Mouse (Mus musculus): ENCODE measurements around the gene Usp5. TPM values are rescaled to one million over a fixed set of nuclear protein-coding genes. Genes with fewer than 3 reads are reported as not detected.
"Not testable (repeated sequence)": the region's sequence is repeated elsewhere in the genome, so short reads cannot be mapped to it uniquely, and the experiment has no call there.

Gene Usp5
- polyA plus RNA-seq, 1 experiment = 159 TPM

DNA sequence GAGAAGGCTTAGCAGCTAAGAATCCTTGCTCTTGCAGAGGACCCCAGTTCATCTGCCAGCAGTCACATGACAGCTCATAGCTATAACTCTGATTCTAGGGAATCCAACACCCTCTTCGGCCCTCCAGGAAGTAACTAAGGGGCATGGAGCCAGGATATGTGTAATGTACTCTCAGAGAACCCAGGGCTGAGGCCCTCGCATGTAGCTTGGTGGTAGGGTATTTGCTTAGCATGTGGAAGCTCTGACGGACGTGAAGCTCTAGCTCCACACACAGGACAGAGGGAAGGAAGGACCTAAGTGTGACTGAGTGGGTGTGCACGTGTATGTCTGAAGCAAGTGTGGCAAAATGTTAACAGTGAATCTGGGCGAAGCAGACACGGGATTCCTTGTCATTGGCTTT, 7.1 kb upstream of the Usp5 start:
- H3K27me3 ChIP-seq (ENCODE audit: control insufficient read depth, insufficient read depth, low read length) = no peaks in the 10 kb centered on the region
- H3K27ac ChIP-seq (ENCODE audit: insufficient read depth, low read length) = no peak overlapping the region
- 76% methylated on average over 7 of the region's 7 CpGs for WGBS
- peaks cover 6% of the 10 kb centered on the region for H3K4me1 ChIP-seq (ENCODE audit: control insufficient read depth, insufficient read depth, low read length)
- TF ChIP-seq POLR2A (IDR thresholded peaks at IDR 0.05; ENCODE audit: borderline replicate concordance, insufficient read depth, low read length) = no peak
- no peak for TF ChIP-seq CTCF (IDR thresholded peaks at IDR 0.05; ENCODE audit: borderline replicate concordance, insufficient read depth, low read depth, low read length)
- DNase-seq = no peak
- H3K4me3 ChIP-seq (replicated peaks; ENCODE audit: insufficient read depth, low read depth, low read length) = no peak overlapping the region

DNA sequence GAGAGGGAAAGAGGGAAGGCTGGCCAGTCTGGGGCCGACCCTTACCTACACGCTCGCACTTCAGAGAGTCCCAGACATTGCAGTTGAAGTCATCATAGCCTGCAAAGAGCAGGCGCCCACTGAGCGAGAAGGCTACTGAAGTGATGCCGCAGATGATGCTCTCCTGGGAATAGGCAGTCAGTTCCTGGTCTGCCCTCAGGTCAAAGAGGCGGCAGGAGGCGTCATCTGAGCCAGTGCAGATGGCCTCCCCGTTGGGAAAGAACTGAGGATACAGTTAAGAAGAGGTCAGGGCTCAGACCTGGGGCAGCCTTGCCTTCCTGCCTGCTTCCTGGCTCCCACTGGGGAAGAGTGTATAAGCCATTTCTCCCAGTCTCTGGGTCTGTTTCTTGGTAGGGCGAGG, 6.2 kb upstream of the Usp5 start:
- WGBS = 63% methylated on average over 10 of the region's 10 CpGs
- Histone ChIP-seq H3K4me1 (ENCODE audit: control insufficient read depth, insufficient read depth, low read length) (peaks cover 6% of the 10 kb centered on the region), H3K27ac (ENCODE audit: insufficient read depth, low read length) (no peak overlapping the region), H3K4me3 (replicated peaks; ENCODE audit: insufficient read depth, low read depth, low read length) (no peak overlapping the region), H3K27me3 (ENCODE audit: control insufficient read depth, insufficient read depth, low read length) (no peaks in the 10 kb centered on the region)
- no peak for TF ChIP-seq POLR2A (IDR thresholded peaks at IDR 0.05; ENCODE audit: borderline replicate concordance, insufficient read depth, low read length)
- TF ChIP-seq CTCF (IDR thresholded peaks at IDR 0.05; ENCODE audit: borderline replicate concordance, insufficient read depth, low read depth, low read length) = no peak
- DNase-seq = no peak

DNA sequence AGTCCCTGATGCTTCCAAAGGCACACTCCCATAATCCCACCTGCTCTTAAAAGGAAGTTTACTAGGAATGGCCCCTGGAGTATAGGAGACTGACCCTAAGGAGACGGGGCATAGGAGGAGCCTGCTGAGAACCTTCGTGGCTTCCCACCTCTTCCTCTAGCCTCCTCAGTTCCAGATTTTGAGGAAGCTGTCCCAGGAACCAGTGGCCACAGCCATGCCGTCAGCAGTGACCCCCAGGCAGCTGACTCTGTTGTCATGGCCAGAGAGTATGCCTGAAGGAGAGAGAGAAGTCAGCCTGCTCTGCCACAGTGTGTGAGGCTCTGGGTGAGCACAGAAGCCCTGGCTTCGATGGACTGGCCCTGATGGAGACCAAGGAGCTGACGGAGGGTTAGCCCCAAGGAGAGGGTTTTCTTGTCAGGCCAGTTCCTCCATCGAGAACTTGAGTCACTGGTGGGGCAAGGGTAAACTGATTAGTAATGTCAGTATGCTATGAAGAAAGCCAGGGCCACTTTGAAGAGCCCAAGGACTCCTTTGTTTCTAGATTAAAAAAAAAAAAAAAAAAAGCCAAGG, 5.3 kb upstream of the Usp5 start:
- Histone ChIP-seq H3K4me1 (ENCODE audit: control insufficient read depth, insufficient read depth, low read length) (no peaks in the 10 kb centered on the region), H3K27me3 (ENCODE audit: control insufficient read depth, insufficient read depth, low read length) (no peaks in the 10 kb centered on the region), H3K4me3 (replicated peaks; ENCODE audit: insufficient read depth, low read depth, low read length) (no peak overlapping the region), H3K27ac (ENCODE audit: insufficient read depth, low read length) (no peak overlapping the region)
- TF ChIP-seq POLR2A (IDR thresholded peaks at IDR 0.05; ENCODE audit: borderline replicate concordance, insufficient read depth, low read length) (no peak), CTCF (IDR thresholded peaks at IDR 0.05; ENCODE audit: borderline replicate concordance, insufficient read depth, low read depth, low read length) (no peak)
- 81% methylated on average over 6 of the region's 6 CpGs for WGBS
- DNase-seq = no peak

DNA sequence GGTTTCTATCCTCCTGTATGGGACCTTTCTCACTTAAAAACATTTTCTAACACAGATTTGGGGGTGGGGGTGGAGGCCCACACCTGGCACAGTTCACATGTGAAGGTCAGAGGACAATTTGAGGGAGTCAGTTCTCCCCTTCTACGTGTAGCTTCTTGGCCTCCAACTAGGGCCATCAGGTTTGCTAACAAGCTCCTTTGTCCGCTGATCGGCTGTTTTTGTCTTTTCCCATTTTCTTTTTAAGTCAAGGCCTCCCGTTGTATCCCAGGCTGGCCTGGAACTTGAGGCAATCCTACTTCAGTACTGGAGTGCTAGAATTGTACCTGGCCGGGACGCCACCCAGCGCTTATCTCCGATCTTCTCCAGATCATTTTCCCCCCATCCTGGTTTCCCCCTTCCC, 2.4 kb upstream of the Usp5 start:
- no peak overlapping the region for H3K27ac ChIP-seq (ENCODE audit: insufficient read depth, low read length)
- no peak overlapping the region for H3K4me3 ChIP-seq (replicated peaks; ENCODE audit: insufficient read depth, low read depth, low read length)
- H3K4me1 ChIP-seq (ENCODE audit: control insufficient read depth, insufficient read depth, low read length) = no peaks in the 10 kb centered on the region
- TF ChIP-seq CTCF (IDR thresholded peaks at IDR 0.05; ENCODE audit: borderline replicate concordance, insufficient read depth, low read depth, low read length) (no peak), POLR2A (IDR thresholded peaks at IDR 0.05; ENCODE audit: borderline replicate concordance, insufficient read depth, low read length) (no peak)
- no peaks in the 10 kb centered on the region for H3K27me3 ChIP-seq (ENCODE audit: control insufficient read depth, insufficient read depth, low read length)
- DNase-seq = no peak
- WGBS = 90% methylated on average over 8 of the region's 8 CpGs

DNA sequence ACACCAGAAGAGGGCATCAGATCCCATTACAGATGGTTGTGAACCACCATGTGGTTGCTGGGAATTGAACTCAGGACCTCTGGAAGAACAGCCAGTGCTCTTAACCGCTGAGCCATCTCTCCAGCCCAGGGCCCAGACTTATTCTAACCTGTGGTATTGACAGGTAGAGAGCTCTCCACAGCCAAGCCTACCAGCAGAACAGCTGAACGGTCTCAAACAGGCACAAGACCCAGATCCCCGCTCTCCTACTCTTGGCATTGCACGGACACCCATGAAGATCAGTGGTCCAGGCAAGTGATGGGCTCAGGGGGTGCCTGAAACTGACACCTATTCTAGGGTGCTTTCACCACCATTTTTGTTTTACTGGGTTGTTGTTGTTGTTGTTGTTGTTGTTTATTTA, 1.9 kb upstream of the Usp5 start:
- WGBS = 88% methylated on average over 4 of the region's 4 CpGs
- not testable (repeated sequence) for H3K4me3 ChIP-seq (replicated peaks; ENCODE audit: insufficient read depth, low read depth, low read length); H3K4me1 ChIP-seq (ENCODE audit: control insufficient read depth, insufficient read depth, low read length); H3K27ac ChIP-seq (ENCODE audit: insufficient read depth, low read length); DNase-seq; H3K27me3 ChIP-seq (ENCODE audit: control insufficient read depth, insufficient read depth, low read length)

DNA sequence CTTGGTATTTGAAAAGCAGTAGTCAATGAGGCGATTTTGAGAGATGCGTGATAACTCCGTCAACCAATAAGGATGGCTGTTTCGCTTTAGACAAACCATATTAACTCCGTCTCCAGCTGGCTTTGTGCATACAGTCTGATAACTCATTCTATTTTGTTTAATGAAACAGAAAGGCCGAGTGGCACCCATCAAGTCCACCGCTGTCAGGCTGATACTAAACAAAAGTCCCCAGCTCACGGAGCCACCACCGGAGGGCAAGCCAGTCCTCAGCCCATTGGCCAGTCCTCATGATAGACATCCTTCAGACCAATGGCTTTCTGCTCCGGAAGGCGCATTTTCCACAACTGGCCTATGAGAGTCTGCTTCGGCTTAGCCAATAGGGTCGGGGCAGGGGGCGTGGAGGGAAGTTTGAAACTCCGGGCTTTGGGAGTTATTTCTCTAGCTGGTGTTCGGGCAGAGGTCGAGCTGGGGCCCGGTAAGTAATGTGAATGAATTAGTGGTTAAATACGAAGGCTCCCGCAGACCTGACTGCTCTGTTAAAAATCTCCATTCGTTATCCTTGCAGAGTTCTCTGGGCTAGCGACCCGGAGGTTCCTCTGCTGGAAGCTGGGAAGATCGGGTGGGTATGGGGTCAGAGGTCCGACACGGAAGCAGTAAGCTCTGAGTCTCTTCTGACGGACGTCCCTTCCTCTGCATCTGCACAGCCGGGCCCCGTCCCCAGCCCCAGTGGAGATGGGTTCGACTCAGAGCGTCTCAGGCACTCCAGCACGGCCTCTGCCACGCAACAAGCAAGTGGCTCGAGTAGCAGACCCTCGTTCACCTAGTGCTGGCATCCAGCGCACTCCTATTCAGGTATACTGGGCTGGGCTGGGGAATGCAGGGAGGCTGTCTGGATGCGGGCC, 766 bp upstream of the Usp5 start:
- TF ChIP-seq POLR2A (IDR thresholded peaks at IDR 0.05; ENCODE audit: borderline replicate concordance, insufficient read depth, low read length) (0 out of 2 replicates have a peak, but pooled peaks have one; percentile 29), CTCF (IDR thresholded peaks at IDR 0.05; ENCODE audit: borderline replicate concordance, insufficient read depth, low read depth, low read length) (no peak)
- Histone ChIP-seq H3K27ac (ENCODE audit: insufficient read depth, low read length) (peak overlapping the region; percentile 6; the same call in 1 of the 2 replicates), H3K4me3 (replicated peaks; ENCODE audit: insufficient read depth, low read depth, low read length) (peak overlapping the region; percentile 58), H3K4me1 (ENCODE audit: control insufficient read depth, insufficient read depth, low read length) (no peaks in the 10 kb centered on the region), H3K27me3 (ENCODE audit: control insufficient read depth, insufficient read depth, low read length) (no peaks in the 10 kb centered on the region)
- WGBS = under 1% methylated on average over 38 of the region's 38 CpGs
- peak; percentile 92 to 97 for DNase-seq

DNA sequence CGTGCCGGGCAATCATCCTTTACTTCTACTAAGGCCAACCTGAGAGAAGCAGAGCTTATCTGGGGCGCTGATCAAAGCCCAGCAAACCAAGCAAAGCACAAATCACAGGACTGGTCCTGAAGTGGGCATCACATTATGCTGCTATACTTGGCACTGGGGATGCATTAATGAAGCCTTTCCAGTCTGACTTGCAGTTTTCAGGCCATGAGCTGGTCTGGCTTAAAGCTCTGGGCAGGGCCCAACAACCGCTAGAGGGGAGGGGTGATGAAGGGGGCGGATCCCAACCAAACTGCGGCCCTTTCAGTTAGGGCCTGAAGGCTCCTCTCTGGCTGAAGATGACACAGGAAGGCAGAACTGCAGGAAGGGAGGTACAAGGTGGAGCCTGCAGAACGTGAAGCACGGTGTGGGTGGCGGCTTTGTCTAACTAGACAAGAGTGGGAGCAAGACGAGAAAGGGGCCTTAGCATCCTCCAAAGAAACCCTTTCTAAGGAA, 1.1 kb downstream of the Usp5 start:
- peak; percentile 49 to 51 for DNase-seq
- H3K27ac ChIP-seq (ENCODE audit: insufficient read depth, low read length) = no peak overlapping the region; the same call in 1 of the 2 replicates
- 15% methylated on average over 10 of the region's 10 CpGs for WGBS
- no peaks in the 10 kb centered on the region for H3K27me3 ChIP-seq (ENCODE audit: control insufficient read depth, insufficient read depth, low read length)
- no peaks in the 10 kb centered on the region for H3K4me1 ChIP-seq (ENCODE audit: control insufficient read depth, insufficient read depth, low read length)
- peak overlapping the region; percentile 66 for H3K4me3 ChIP-seq (replicated peaks; ENCODE audit: insufficient read depth, low read depth, low read length)
- TF ChIP-seq POLR2A (IDR thresholded peaks at IDR 0.05; ENCODE audit: borderline replicate concordance, insufficient read depth, low read length) (no peak), CTCF (IDR thresholded peaks at IDR 0.05; ENCODE audit: borderline replicate concordance, insufficient read depth, low read depth, low read length) (no peak)

DNA sequence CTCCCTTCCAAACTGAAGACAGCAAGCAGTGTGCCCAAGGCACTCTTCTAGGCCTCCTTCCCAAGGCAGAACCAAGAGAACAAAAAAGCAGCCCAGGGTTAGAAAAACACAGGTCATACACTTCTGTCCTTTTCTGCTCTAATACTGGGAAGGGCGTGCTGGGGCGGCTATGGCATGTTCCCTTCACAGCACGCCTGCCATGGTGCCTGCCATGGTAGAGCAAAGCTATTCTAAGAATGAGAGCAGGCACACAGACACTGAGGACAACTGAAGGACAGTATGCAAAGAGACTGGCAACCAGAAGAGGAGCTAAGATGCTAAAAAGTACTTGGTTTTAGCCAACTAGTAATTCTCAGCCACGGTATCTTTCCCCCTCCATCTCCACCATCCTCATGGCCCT, 7.2 kb downstream of the Usp5 start:
- Histone ChIP-seq H3K27ac (ENCODE audit: insufficient read depth, low read length) (no peak overlapping the region), H3K4me1 (ENCODE audit: control insufficient read depth, insufficient read depth, low read length) (no peaks in the 10 kb centered on the region), H3K4me3 (replicated peaks; ENCODE audit: insufficient read depth, low read depth, low read length) (no peak overlapping the region), H3K27me3 (ENCODE audit: control insufficient read depth, insufficient read depth, low read length) (no peaks in the 10 kb centered on the region)
- no peak for DNase-seq
- 98% methylated on average over 4 of the region's 4 CpGs for WGBS
- TF ChIP-seq POLR2A (IDR thresholded peaks at IDR 0.05; ENCODE audit: borderline replicate concordance, insufficient read depth, low read length) (no peak), CTCF (IDR thresholded peaks at IDR 0.05; ENCODE audit: borderline replicate concordance, insufficient read depth, low read depth, low read length) (no peak)

All from cerebellum, adult 2 months (tissue).